Mouse (Mus musculus) heart, embryonic 13.5 days (tissue): ENCODE data around the gene Smlr1. TPM values are rescaled to one million over a fixed set of nuclear protein-coding genes. Genes with fewer than 3 reads are reported as not detected.

Source experiments
- ATAC-seq: fragments of 200-750 bp; cut with Nextera tagmentation; 2 replicates; pipeline ENCODE4 v1.8.0; 2017; ENCODE audit warnings: moderate TSS enrichment; ENCODE audit not compliant: insufficient number of reproducible peaks, low FRiP score, low TSS enrichment; ENCODE audit errors: extremely low read depth
- H3K27ac ChIP-seq: fragments of 300-500 bp; sonication (generic); replicated peaks from 2 replicates; pipeline ENCODE4 v1.5.1; 2015; ENCODE audit warnings: moderate library complexity, mild to moderate bottlenecking, inconsistent platforms
- H3K27me3 ChIP-seq: fragments of 300-500 bp; sonication (generic); replicated peaks from 2 replicates; pipeline ENCODE4 v1.6.1; 2015; ENCODE audit warnings: mild to moderate bottlenecking, inconsistent platforms
- H3K36me3 ChIP-seq: fragments of 300-500 bp; sonication (generic); 2 replicates; pipeline ENCODE4 v1.6.1; 2015; ENCODE audit warnings: mild to moderate bottlenecking, inconsistent platforms
- H3K4me1 ChIP-seq: fragments of 300-500 bp; sonication (generic); 2 replicates; pipeline ENCODE4 v1.6.1; 2015; ENCODE audit warnings: inconsistent platforms
- H3K4me2 ChIP-seq: fragments of 300-500 bp; sonication (generic); 2 replicates; pipeline ENCODE4 v1.6.1; 2015; ENCODE audit warnings: inconsistent platforms, mild to moderate bottlenecking, moderate library complexity
- H3K4me3 ChIP-seq: fragments of 300-500 bp; sonication (generic); 2 replicates; pipeline ENCODE4 v1.5.1; 2015; ENCODE audit warnings: moderate library complexity, mild to moderate bottlenecking, inconsistent platforms
- H3K9ac ChIP-seq: fragments of 300-500 bp; sonication (generic); 2 replicates; pipeline ENCODE4 v1.6.1; 2015; ENCODE audit warnings: inconsistent platforms, mild to moderate bottlenecking, moderate library complexity
- H3K9me3 ChIP-seq: fragments of 300-500 bp; sonication (generic); 2 replicates; pipeline ENCODE4 v1.6.1; 2016; ENCODE audit warnings: inconsistent platforms
- WGBS: fragments of 180-500 bp; shearing (Covaris S2); methylation state at CpG from one replicate; pipeline ENCODE4 v1.1.7; 2015; ENCODE audit warnings: mixed read lengths; 5-methylcytosine and 5-hydroxymethylcytosine counted together
- polyA plus RNA-seq: library from polyadenylated mRNA; unstranded; fragments of >200 nt; fragmentation: Nextera tagmentation; extraction: Ambion mirVana; gene quantifications from 2 replicates; pipeline ENCODE4 v1.2.1, GENCODE M21; 2015

The Smlr1 gene
- polyA plus RNA-seq, 1 experiment from 2014 or later, result not detected

- Histone ChIP-seq H3K27me3 (no peaks in the 10 kb centered on the region), H3K4me2 (no peak overlapping the region), H3K9ac (no peak overlapping the region), H3K4me3 (no peak overlapping the region), H3K27ac (no peak overlapping the region), H3K9me3 (no peaks in the 10 kb centered on the region), H3K36me3 (peaks cover 61% of the 10 kb centered on the region), H3K4me1 (no peaks in the 10 kb centered on the region)
- no peak for ATAC-seq
- 54% methylated on average over 10 of the region's 10 CpGs for WGBS
Observed at GRCm38 (mm10) chr10:25499323-25500071, 36.6 kb downstream of the Smlr1 start.

GRCm38 (mm10) chr10:25488456-25488855 is 47.6 kb downstream of the Smlr1 start:
- Histone ChIP-seq H3K9me3 (no peaks in the 10 kb centered on the region), H3K4me2 (no peak overlapping the region), H3K36me3 (peaks cover 26% of the 10 kb centered on the region), H3K4me3 (no peak overlapping the region), H3K9ac (no peak overlapping the region), H3K4me1 (no peaks in the 10 kb centered on the region), H3K27me3 (no peaks in the 10 kb centered on the region), H3K27ac (no peak overlapping the region)
- WGBS, result 0% methylated on average over 1 of the region's 1 CpGs
- no peak; the same call in 1 of the 2 replicates for ATAC-seq

GRCm38 (mm10) chr10:25482791-25483190 is 53.3 kb downstream of the Smlr1 start:
- H3K27ac ChIP-seq, result no peak overlapping the region
- H3K4me1 ChIP-seq, result peaks cover 13% of the 10 kb centered on the region
- H3K4me3 ChIP-seq, result no peak overlapping the region
- H3K4me2 ChIP-seq, result no peak overlapping the region
- H3K9me3 ChIP-seq, result no peaks in the 10 kb centered on the region
- WGBS, result 53% methylated on average over 5 of the region's 5 CpGs
- H3K36me3 ChIP-seq, result peaks cover 37% of the 10 kb centered on the region
- ATAC-seq, result no peak
- H3K9ac ChIP-seq, result no peak overlapping the region
- H3K27me3 ChIP-seq, result no peaks in the 10 kb centered on the region

GRCm38 (mm10) chr10:25479716-25480115 is 56.4 kb downstream of the Smlr1 start:
- Histone ChIP-seq H3K4me2 (no peak overlapping the region), H3K27me3 (no peaks in the 10 kb centered on the region), H3K36me3 (peaks cover 35% of the 10 kb centered on the region), H3K27ac (no peak overlapping the region), H3K4me3 (no peak overlapping the region), H3K9ac (no peak overlapping the region), H3K4me1 (peaks cover 18% of the 10 kb centered on the region), H3K9me3 (no peaks in the 10 kb centered on the region)
- ATAC-seq, result no peak
- WGBS, result 74% methylated on average over 3 of the region's 3 CpGs

Other genes with a start within 250 kb of the Smlr1 start
- gene Akap7, start 228.4 kb downstream of the Smlr1 start, polyA plus RNA-seq, result 23.6 and 26.2 TPM in 2 replicates
- 42.9 and 45.8 TPM in 2 replicates for gene Epb41l2, start 176.5 kb downstream of the Smlr1 start, polyA plus RNA-seq